Mouse (Mus musculus): ENCODE measurements around the gene Dhh.
A peak's percentile ranks its signal among the peaks of the same experiment; 100 is the strongest.

The Dhh gene

GRCm38 (mm10) chr15:98916016-98916415 is 17.7 kb upstream of the Dhh start:
- no peak for DNase-seq (ENCODE audit: low read depth, low spot score)

- DNase-seq (ENCODE audit: low read depth, low spot score): peak; percentile 42
These were observed 16.6 kb upstream of the Dhh start for GRCm38 (mm10) chr15:98914903-98915302.

- peak; percentile 71 for DNase-seq (ENCODE audit: low read depth, low spot score)
These were observed 6.4 kb upstream of the Dhh start for GRCm38 (mm10) chr15:98904692-98905091.

- DNase-seq (ENCODE audit: low read depth, low spot score): no peak
These were observed 4.3 kb upstream of the Dhh start for GRCm38 (mm10) chr15:98902600-98902999.

DNA sequence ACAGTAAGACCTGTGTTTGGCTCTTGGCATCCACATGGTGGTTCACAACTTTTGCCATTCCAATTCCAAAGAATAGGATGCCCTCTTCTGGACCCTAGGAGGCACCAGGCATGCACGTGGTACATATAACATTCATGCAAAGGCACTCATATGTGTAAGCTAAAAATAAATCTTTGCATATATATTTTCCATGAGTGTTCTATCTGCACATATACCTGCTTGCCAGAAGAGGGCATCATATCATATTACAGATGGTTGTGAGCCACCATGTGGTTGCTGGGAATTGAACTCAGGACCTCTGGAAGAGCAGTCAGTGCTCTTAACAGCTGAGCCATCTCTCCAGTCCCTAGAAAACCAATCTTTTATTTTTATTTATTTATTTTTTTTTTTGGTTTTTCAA is 3.2 kb upstream of the Dhh start:
- DNase-seq (ENCODE audit: low read depth, low spot score): no peak

- DNase-seq (ENCODE audit: low read depth, low spot score): no peak
These were observed 845 bp downstream of the Dhh start for GRCm38 (mm10) chr15:98897495-98897894.

DNA sequence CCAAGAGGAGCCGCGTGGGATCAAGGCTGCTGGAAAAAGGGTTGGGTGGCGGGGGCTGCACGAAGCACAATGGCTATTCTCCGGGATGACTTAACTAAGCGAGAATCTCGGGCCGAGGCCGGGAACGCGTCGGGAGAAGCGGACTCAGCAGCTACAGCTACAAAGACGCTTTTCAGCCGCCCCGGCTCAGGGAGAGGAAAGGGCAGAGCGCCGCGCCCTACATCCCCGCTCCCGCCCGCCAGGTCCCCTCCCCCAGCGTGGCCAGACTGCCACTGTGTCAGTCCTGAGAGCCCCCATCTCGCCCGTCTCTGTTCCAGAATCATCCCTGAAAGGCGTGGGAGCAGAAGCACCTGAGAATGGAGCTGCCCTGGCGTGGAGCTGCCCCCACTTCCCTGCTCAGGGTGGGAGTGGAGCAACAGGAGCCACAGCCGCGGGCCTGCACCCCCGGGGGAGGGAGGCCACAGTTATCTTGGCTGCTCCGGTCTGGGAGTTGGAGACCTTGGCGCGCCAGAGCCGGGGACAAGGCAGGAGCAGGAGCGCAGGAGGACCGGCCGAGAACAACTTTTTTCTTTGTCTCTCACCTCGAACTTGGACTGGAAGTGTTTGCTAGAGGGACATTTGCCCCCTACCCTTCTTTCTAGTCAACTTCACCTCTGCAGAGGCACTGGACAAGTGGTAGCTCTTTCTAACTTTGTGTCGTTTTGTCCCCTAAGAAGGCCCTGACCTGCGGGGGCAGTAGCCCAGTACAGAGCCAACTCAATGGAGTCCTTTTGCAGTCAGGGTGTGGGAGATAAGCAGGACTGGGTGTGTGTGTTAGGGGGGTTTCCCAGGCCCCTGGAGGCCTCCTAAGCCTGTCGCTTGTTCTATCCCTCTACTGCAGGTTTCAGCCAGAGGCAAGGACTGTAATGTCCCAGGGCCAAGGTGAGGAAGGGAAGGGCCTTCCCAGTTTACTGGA is 2.4 kb downstream of the Dhh start:
- DNase-seq (ENCODE audit: low read depth, low spot score): no peak

GRCm38 (mm10) chr15:98894746-98895634 is 3.4 kb downstream of the Dhh start:
- DNase-seq (ENCODE audit: low read depth, low spot score): peak; percentile 25

- peak; percentile 60 for DNase-seq (ENCODE audit: low read depth, low spot score)
These were observed 4.2 kb downstream of the Dhh start, which contains the start of gene Rhebl1 for GRCm38 (mm10) chr15:98893940-98894745. TSS of gene Rhebl1 (minus strand) at chr15:98894540.

- no peak for DNase-seq (ENCODE audit: low read depth, low spot score)
These were observed 5.3 kb downstream of the Dhh start for GRCm38 (mm10) chr15:98893036-98893435.

- peak; percentile 83 for DNase-seq (ENCODE audit: low read depth, low spot score)
These were observed 6.3 kb downstream of the Dhh start for GRCm38 (mm10) chr15:98891907-98892606.

- no peak for DNase-seq (ENCODE audit: low read depth, low spot score)
These were observed 7.1 kb downstream of the Dhh start for GRCm38 (mm10) chr15:98891198-98891742.

- no peak for DNase-seq (ENCODE audit: low read depth, low spot score)
These were observed 10.8 kb downstream of the Dhh start for GRCm38 (mm10) chr15:98887526-98887925.

DNA sequence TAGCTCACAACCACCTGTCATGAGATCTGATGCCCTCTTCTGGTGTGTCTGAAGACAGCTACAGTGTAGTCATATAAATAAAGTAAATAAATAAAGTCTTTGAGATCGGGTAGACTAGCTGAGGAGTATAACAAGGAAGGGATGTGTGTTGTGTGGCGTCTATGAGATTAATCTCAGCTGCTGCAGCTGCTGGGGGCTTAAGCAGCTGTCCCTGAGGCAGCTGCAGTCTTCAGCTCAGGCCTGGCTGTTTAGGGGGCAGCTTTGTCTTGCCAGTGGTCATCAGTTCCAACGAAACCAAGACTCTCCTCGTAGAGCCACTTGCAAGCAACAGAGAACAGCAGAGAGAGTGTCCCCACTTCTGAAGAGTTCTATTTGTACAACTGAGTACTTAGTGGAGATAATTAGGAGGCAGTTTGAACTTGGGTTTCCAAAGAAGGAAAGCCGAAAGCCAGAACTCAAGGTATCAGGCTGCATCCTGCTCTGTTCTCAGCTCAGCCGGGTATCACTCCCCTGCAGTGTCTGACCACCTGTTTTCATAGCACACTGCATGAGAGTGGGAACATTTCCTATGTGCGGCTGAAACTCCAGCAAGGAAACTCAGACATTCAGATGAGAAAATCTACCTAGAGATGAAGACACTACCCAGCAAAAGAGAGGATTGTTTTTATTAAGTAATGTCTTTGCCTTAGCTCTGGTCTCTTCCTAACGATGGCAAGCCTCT is 11.5 kb downstream of the Dhh start:
- no peak for DNase-seq (ENCODE audit: low read depth, low spot score)

GRCm38 (mm10) chr15:98884106-98884505 is 14.2 kb downstream of the Dhh start:
- no peak for DNase-seq (ENCODE audit: low read depth, low spot score)

DNA sequence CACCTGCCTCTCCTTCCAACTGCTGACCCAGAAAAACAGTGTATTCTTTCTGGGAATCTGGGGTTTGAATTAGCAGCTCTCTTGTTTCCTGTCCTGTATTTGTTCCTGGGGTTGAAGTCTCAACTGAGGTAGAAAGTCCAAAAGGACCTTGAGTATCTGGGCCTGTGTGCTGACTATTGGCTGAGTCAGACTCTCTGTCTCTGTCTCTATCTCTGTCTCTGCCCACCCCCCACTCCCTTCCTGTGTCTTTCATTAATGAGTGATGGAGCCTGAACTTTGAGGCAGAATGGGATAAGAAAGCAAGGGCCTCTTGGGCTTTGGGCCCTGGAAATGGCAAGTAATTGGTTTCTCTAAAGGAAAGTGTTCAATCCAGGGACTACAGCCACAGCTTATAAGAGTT is 14.7 kb downstream of the Dhh start:
- DNase-seq (ENCODE audit: low read depth, low spot score): no peak

DNA sequence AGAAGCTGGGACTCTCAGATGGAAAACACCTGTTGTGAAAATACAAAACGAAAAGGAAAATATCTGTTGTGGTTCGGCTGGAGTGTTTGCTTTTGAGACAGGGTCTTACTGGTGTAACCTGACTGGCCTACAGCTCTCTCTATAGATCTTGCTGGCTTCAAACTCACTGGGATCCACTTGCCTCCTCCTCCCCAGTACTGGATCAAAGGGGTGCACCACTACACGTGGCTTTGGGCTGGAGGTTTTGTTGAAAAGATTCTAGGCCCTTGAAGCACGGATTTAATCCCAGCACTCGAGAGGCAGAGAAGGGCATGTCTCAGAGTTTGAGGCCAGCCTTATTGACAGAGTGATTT is 16.7 kb downstream of the Dhh start:
- DNase-seq (ENCODE audit: low read depth, low spot score): no peak

- peak; percentile 96 for DNase-seq (ENCODE audit: low read depth, low spot score)
These were observed 17.2 kb downstream of the Dhh start for GRCm38 (mm10) chr15:98880978-98881655.

- peak; percentile 87 for DNase-seq (ENCODE audit: low read depth, low spot score)
These were observed 21.0 kb downstream of the Dhh start for GRCm38 (mm10) chr15:98877331-98877730.

All from CD4-positive, CD25-positive, alpha-beta regulatory T cell, adult 2 months (primary cell).